Comparison of ENCODE assay signal across 9 mouse cellular contexts in the genomic region with DNA sequence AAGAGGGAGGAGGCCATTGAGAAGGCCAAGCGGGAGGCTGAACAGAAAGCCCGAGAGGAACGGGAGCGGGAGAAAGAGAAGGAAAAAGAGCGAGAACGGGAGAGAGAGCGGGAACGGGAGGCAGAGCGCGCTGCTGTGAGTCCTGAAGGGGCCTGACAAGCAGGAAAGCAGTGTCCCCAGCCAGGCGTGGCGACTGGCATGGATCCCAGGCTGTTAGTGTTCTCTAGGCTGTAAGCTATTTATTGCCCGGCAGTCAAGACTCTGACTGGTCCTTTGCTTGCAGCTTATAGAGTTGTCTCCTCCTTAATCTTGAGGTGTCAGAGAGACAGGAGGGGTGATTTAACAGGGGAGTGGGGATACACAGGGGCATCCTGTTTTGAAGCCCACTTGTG. TPM values are rescaled to one million over a fixed set of nuclear protein-coding genes. Genes with fewer than 3 reads are reported as not detected.
DNase-seq lines count a peak whose midpoint lies in the region; ATAC-seq and TF ChIP-seq lines count a peak whose summit lies in the region.
"Had no signal": no experiment of that assay in that cellular context is flagged by ENCODE, and none has a peak within 500 bp of the region (broad histone marks: within the 10 kb centered on the region; RNA-seq: fewer than 3 reads in every experiment).

No protein-coding gene starts in this region.

- no peak overlapping the region for H3K4me2 ChIP-seq in heart, postnatal 0 days (ENCODE audit: low read depth, low read length)
- H3K4me2 ChIP-seq in heart, embryonic 12.5 days = no peak overlapping the region
- H3K4me2 ChIP-seq in midbrain, embryonic 15.5 days = no peak overlapping the region
- no peak overlapping the region for H3K4me2 ChIP-seq in kidney, postnatal 0 days (ENCODE audit: low read length)
- no peak overlapping the region for H3K4me2 ChIP-seq in neural tube, embryonic 15.5 days
- no peak overlapping the region for H3K4me2 ChIP-seq in forebrain, embryonic 13.5 days
- H3K4me2 ChIP-seq: heart, embryonic 13.5 days had no signal

- no peak for DNase-seq in heart, postnatal 0 days (ENCODE audit: low spot score)
- DNase-seq in midbrain, embryonic 10.5 days (ENCODE audit: low spot score) = no peak
- no peak for DNase-seq in kidney, postnatal 0 days (ENCODE audit: low spot score)
- no peak for DNase-seq in layer of hippocampus, adult 8-10 months (ENCODE audit: low spot score in 2 of 2)

- ATAC-seq in heart, postnatal 0 days (ENCODE audit: insufficient read depth, low read depth) = peak; percentile 18; the same call in 1 of the 2 replicates
- no peak for ATAC-seq in heart, embryonic 12.5 days (ENCODE audit: insufficient number of reproducible peaks, low FRiP score)
- no peak for ATAC-seq in midbrain, embryonic 15.5 days (replicated peaks)
- no peak; the same call in 1 of the 2 replicates for ATAC-seq in kidney, postnatal 0 days (replicated peaks; ENCODE audit: low FRiP score, low read depth)
- peak; percentile 48; the same call in 1 of the 2 replicates for ATAC-seq in neural tube, embryonic 15.5 days (ENCODE audit: low FRiP score)
- no peak for ATAC-seq in forebrain, embryonic 13.5 days

- peaks cover 95% of the 10 kb centered on the region for H3K36me3 ChIP-seq in heart, postnatal 0 days (replicated peaks; ENCODE audit: control insufficient read depth, insufficient read depth, low read length)
- H3K36me3 ChIP-seq in heart, embryonic 12.5 days = peaks cover 94% of the 10 kb centered on the region
- peaks cover 55% of the 10 kb centered on the region for H3K36me3 ChIP-seq in midbrain, embryonic 15.5 days (replicated peaks)
- H3K36me3 ChIP-seq in midbrain, embryonic 10.5 days = peaks cover 98% of the 10 kb centered on the region
- peaks cover 86% of the 10 kb centered on the region for H3K36me3 ChIP-seq in kidney, postnatal 0 days (ENCODE audit: insufficient read depth, low read length)
- peaks cover 88% of the 10 kb centered on the region for H3K36me3 ChIP-seq in neural tube, embryonic 15.5 days
- peaks cover 96% of the 10 kb centered on the region for H3K36me3 ChIP-seq in forebrain, embryonic 13.5 days (ENCODE audit: poor library complexity, severe bottlenecking)

- H3K27me3 ChIP-seq in heart, postnatal 0 days (ENCODE audit: control insufficient read depth, insufficient read depth, low read length) = no peaks in the 10 kb centered on the region
- H3K27me3 ChIP-seq in heart, embryonic 12.5 days (replicated peaks) = no peaks in the 10 kb centered on the region
- H3K27me3 ChIP-seq in midbrain, embryonic 15.5 days (replicated peaks) = no peaks in the 10 kb centered on the region
- H3K27me3 ChIP-seq in midbrain, embryonic 10.5 days (ENCODE audit: low read depth, poor library complexity, severe bottlenecking) = no peaks in the 10 kb centered on the region
- no peaks in the 10 kb centered on the region for H3K27me3 ChIP-seq in kidney, postnatal 0 days (ENCODE audit: insufficient read depth, low read length)
- no peaks in the 10 kb centered on the region for H3K27me3 ChIP-seq in neural tube, embryonic 15.5 days (replicated peaks)
- no peaks in the 10 kb centered on the region for H3K27me3 ChIP-seq in forebrain, embryonic 13.5 days
- H3K27me3 ChIP-seq: heart, embryonic 13.5 days had no signal

- WGBS in heart, postnatal 0 days = 64% methylated on average over 13 of the region's 13 CpGs
- 90% methylated on average over 13 of the region's 13 CpGs for WGBS in heart, embryonic 12.5 days
- WGBS in midbrain, embryonic 15.5 days = 84% methylated on average over 13 of the region's 13 CpGs
- 92% methylated on average over 13 of the region's 13 CpGs for WGBS in midbrain, embryonic 10.5 days
- 70% methylated on average over 13 of the region's 13 CpGs for WGBS in kidney, postnatal 0 days
- 62% methylated on average over 13 of the region's 13 CpGs for WGBS in neural tube, embryonic 15.5 days
- 87% methylated on average over 13 of the region's 13 CpGs for WGBS in forebrain, embryonic 13.5 days

- H3K4me3 ChIP-seq in heart, postnatal 0 days (ENCODE audit: low read depth, low read length) = no peak overlapping the region
- no peak overlapping the region for H3K4me3 ChIP-seq in heart, embryonic 12.5 days
- no peak overlapping the region for H3K4me3 ChIP-seq in midbrain, embryonic 15.5 days
- H3K4me3 ChIP-seq in midbrain, embryonic 10.5 days = no peak overlapping the region
- H3K4me3 ChIP-seq in kidney, postnatal 0 days (replicated peaks; ENCODE audit: low read depth, low read length) = no peak overlapping the region
- no peak overlapping the region for H3K4me3 ChIP-seq in neural tube, embryonic 15.5 days (replicated peaks)
- H3K4me3 ChIP-seq in forebrain, embryonic 13.5 days = no peak overlapping the region
- H3K4me3 ChIP-seq: heart, embryonic 13.5 days had no signal

- H3K9ac ChIP-seq in heart, postnatal 0 days (replicated peaks; ENCODE audit: low read depth, low read length) = no peak overlapping the region
- H3K9ac ChIP-seq in heart, embryonic 12.5 days = no peak overlapping the region
- H3K9ac ChIP-seq in midbrain, embryonic 15.5 days = no peak overlapping the region
- no peak overlapping the region for H3K9ac ChIP-seq in kidney, postnatal 0 days (ENCODE audit: low read depth, low read length)
- H3K9ac ChIP-seq in neural tube, embryonic 15.5 days (replicated peaks) = no peak overlapping the region
- no peak overlapping the region; the same call in 1 of the 2 replicates for H3K9ac ChIP-seq in forebrain, embryonic 13.5 days
- H3K9ac ChIP-seq: heart, embryonic 13.5 days had no signal

- TF ChIP-seq EP300 in heart, postnatal 0 days (IDR thresholded peaks at IDR 0.05; ENCODE audit: low read depth) = no peak

- no peaks in the 10 kb centered on the region for H3K9me3 ChIP-seq in heart, postnatal 0 days (replicated peaks; ENCODE audit: control insufficient read depth, low read length)
- no peaks in the 10 kb centered on the region for H3K9me3 ChIP-seq in heart, embryonic 12.5 days (replicated peaks)
- no peaks in the 10 kb centered on the region for H3K9me3 ChIP-seq in midbrain, embryonic 15.5 days
- no peaks in the 10 kb centered on the region for H3K9me3 ChIP-seq in midbrain, embryonic 10.5 days (replicated peaks)
- H3K9me3 ChIP-seq in kidney, postnatal 0 days (replicated peaks; ENCODE audit: low read length) = no peaks in the 10 kb centered on the region
- no peaks in the 10 kb centered on the region for H3K9me3 ChIP-seq in neural tube, embryonic 15.5 days (replicated peaks)
- no peaks in the 10 kb centered on the region for H3K9me3 ChIP-seq in forebrain, embryonic 13.5 days (replicated peaks)
- H3K9me3 ChIP-seq: heart, embryonic 13.5 days had no signal

- TF ChIP-seq CTCF in heart, postnatal 0 days (IDR thresholded peaks at IDR 0.05; ENCODE audit: low read depth) = no peak
- no peak for TF ChIP-seq CTCF in kidney, postnatal 0 days (IDR thresholded peaks at IDR 0.05; ENCODE audit: low read depth)

- H3K27ac ChIP-seq in heart, postnatal 0 days (ENCODE audit: low read depth) = no peak overlapping the region
- no peak overlapping the region for H3K27ac ChIP-seq in heart, embryonic 12.5 days (ENCODE audit: poor library complexity, severe bottlenecking)
- H3K27ac ChIP-seq in midbrain, embryonic 15.5 days = peak overlapping the region; percentile 20; the same call in 1 of the 2 replicates
- H3K27ac ChIP-seq in midbrain, embryonic 10.5 days (replicated peaks) = no peak overlapping the region
- peak overlapping the region; percentile 52 for H3K27ac ChIP-seq in kidney, postnatal 0 days
- H3K27ac ChIP-seq in neural tube, embryonic 15.5 days (replicated peaks) = peak overlapping the region; percentile 71
- no peak overlapping the region for H3K27ac ChIP-seq in forebrain, embryonic 13.5 days
- H3K27ac ChIP-seq: heart, embryonic 13.5 days had no signal

- H3K4me1 ChIP-seq in heart, postnatal 0 days (ENCODE audit: control insufficient read depth, insufficient read depth) = no peaks in the 10 kb centered on the region
- H3K4me1 ChIP-seq in heart, embryonic 12.5 days (replicated peaks) = peaks cover 3% of the 10 kb centered on the region; the same call in 1 of the 2 replicates
- H3K4me1 ChIP-seq in midbrain, embryonic 15.5 days = no peaks in the 10 kb centered on the region
- H3K4me1 ChIP-seq in midbrain, embryonic 10.5 days = peaks cover 10% of the 10 kb centered on the region
- H3K4me1 ChIP-seq in kidney, postnatal 0 days (replicated peaks; ENCODE audit: insufficient read depth, low read length) = no peaks in the 10 kb centered on the region
- H3K4me1 ChIP-seq in neural tube, embryonic 15.5 days = peaks cover 18% of the 10 kb centered on the region
- H3K4me1 ChIP-seq in forebrain, embryonic 13.5 days = no peaks in the 10 kb centered on the region; the same call in 1 of the 2 replicates

RNA-seq across cellular contexts. Expression of a gene that starts 35.9 kb away (rescaled TPM):
- total RNA-seq in heart, postnatal 0 days (2014; rRNA removed; ENCODE audit: low replicate concordance) = not detected in 2 replicates
- polyA plus RNA-seq in heart, postnatal 0 days (2015; fragmentation: Nextera tagmentation; extraction: Ambion mirVana) = not detected in 2 replicates
- not detected in 2 replicates for polyA plus RNA-seq in heart, embryonic 12.5 days (2016; fragmentation: Nextera tagmentation; extraction: Ambion mirVana)
- 36.3 and 38.0 TPM in 2 replicates for polyA plus RNA-seq in midbrain, embryonic 15.5 days (2015; fragmentation: Nextera tagmentation; extraction: Ambion mirVana)
- polyA plus RNA-seq in midbrain, embryonic 10.5 days (2016; fragmentation: Nextera tagmentation; extraction: Ambion mirVana) = 1.7 and 4.4 TPM in 2 replicates
- polyA plus RNA-seq in kidney, postnatal 0 days (2015; fragmentation: Nextera tagmentation; extraction: Ambion mirVana) = 0.04 TPM in 2 replicates
- polyA plus RNA-seq in neural tube, embryonic 15.5 days (2015; fragmentation: Nextera tagmentation; extraction: Ambion mirVana) = 37.9 and 47.8 TPM in 2 replicates
- 10.5 and 11.4 TPM in 2 replicates for polyA plus RNA-seq in forebrain, embryonic 13.5 days (2015; fragmentation: Nextera tagmentation; extraction: Ambion mirVana)
- 10 to 100 TPM; 36.2 to 45.2 (median 44.1) TPM for total RNA-seq in layer of hippocampus, adult 8-10 months (2022)

Comparison
In these comparisons a context has a peak if more than half of its experiments do, and no peak if none do; other contexts are left out.
1. ATAC-seq: peak in heart, postnatal 0 days (single experiment) and neural tube, embryonic 15.5 days (single experiment); none in heart, embryonic 12.5 days (single experiment), midbrain, embryonic 15.5 days (single experiment), kidney, postnatal 0 days (single experiment) and forebrain, embryonic 13.5 days (single experiment).
2. H3K27ac ChIP-seq: peak in midbrain, embryonic 15.5 days (single experiment), kidney, postnatal 0 days (single experiment) and neural tube, embryonic 15.5 days (single experiment); none in heart, postnatal 0 days (single experiment), heart, embryonic 12.5 days (single experiment), midbrain, embryonic 10.5 days (single experiment) and forebrain, embryonic 13.5 days (single experiment).